Comparison of ENCODE assay signal across 16 mouse cellular contexts in the genomic region with DNA sequence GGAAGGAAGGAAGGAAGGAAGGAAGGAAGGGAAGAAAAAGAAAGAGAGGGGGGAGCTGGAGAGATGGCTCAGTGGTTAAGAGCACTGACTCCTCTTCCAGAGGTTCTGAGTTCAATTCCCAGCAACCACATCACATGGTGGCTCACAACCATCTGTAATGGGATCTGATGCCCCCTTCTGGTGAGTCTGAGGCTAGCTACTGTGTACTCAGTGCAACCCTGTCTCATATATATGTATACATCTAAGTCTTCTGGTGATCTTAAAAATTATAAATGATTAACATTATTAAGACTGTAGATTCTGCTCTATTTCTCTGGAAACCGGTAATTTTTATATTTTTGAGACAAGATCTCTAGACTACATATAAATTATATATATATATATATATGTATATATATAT. TPM values are rescaled to one million over a fixed set of nuclear protein-coding genes. Genes with fewer than 3 reads are reported as not detected.
DNase-seq lines count a peak whose midpoint lies in the region; ATAC-seq and TF ChIP-seq lines count a peak whose summit lies in the region.
"Not testable (repeated sequence)": the region's sequence is repeated elsewhere in the genome, so short reads cannot be mapped to it uniquely, and the experiment has no call there.
"Had no signal": no experiment of that assay in that cellular context is flagged by ENCODE, and none has a peak within 500 bp of the region (broad histone marks: within the 10 kb centered on the region; RNA-seq: fewer than 3 reads in every experiment).

No protein-coding gene starts in this region.

- H3K9ac ChIP-seq in forebrain, postnatal 0 days; intestine, postnatal 0 days (ENCODE audit: low read depth, low read length); liver, embryonic 14.5 days (replicated peaks); midbrain, embryonic 11.5 days (ENCODE audit: low read length): not testable (repeated sequence)

- H3K4me1 ChIP-seq in forebrain, postnatal 0 days (ENCODE audit: insufficient read depth); intestine, postnatal 0 days (replicated peaks; ENCODE audit: control insufficient read depth, insufficient read depth, low read length); midbrain, embryonic 11.5 days (ENCODE audit: control insufficient read depth, insufficient read depth, low read length): not testable (repeated sequence)
- peaks cover 5 to 24% of the 10 kb centered on the region in 2 experiments for H3K4me1 ChIP-seq in liver, embryonic 14.5 days (replicated peaks; ENCODE audit: control insufficient read depth in 2 of 2, insufficient read depth in 2 of 2, low read length in 1 of 2)
- peaks cover 44% of the 10 kb centered on the region for H3K4me1 ChIP-seq in thymus, adult 2 months (replicated peaks; ENCODE audit: control insufficient read depth, insufficient read depth, low read length)

- not testable (repeated sequence) for H3K36me3 ChIP-seq in forebrain, postnatal 0 days (ENCODE audit: insufficient read depth); intestine, postnatal 0 days (ENCODE audit: control insufficient read depth, insufficient read depth); liver, embryonic 14.5 days (replicated peaks; ENCODE audit: control insufficient read depth, insufficient read depth, low read depth); midbrain, embryonic 11.5 days (ENCODE audit: control insufficient read depth, insufficient read depth, low read length); thymus, adult 2 months (ENCODE audit: control insufficient read depth, insufficient read depth, low read length)

- 80% methylated on average over 1 of the region's 1 CpGs for WGBS in forebrain, postnatal 0 days
- 73% methylated on average over 1 of the region's 1 CpGs for WGBS in intestine, postnatal 0 days
- 43% methylated on average over 1 of the region's 1 CpGs for WGBS in liver, embryonic 14.5 days (ENCODE audit: insufficient replicate concordance)
- 76% methylated on average over 1 of the region's 1 CpGs for WGBS in midbrain, embryonic 11.5 days
- 79% methylated on average over 1 of the region's 1 CpGs for WGBS in thymus, adult 2 months

- not testable (repeated sequence) for H3K4me2 ChIP-seq in forebrain, postnatal 0 days (ENCODE audit: low read depth); intestine, postnatal 0 days (replicated peaks; ENCODE audit: low read depth); liver, embryonic 14.5 days (ENCODE audit: low read depth); midbrain, embryonic 11.5 days

- H3K27ac ChIP-seq in forebrain, postnatal 0 days (ENCODE audit: low read depth, low read length); intestine, postnatal 0 days (ENCODE audit: low read depth, low read length); liver, embryonic 14.5 days; midbrain, embryonic 11.5 days (ENCODE audit: low read depth, low read length); thymus, adult 2 months (ENCODE audit: control insufficient read depth, insufficient read depth, low read length): not testable (repeated sequence)

- not testable (repeated sequence) for H3K9me3 ChIP-seq in forebrain, postnatal 0 days (ENCODE audit: low read length); intestine, postnatal 0 days (ENCODE audit: control insufficient read depth); liver, embryonic 14.5 days (ENCODE audit: control insufficient read depth, low read length); midbrain, embryonic 11.5 days (ENCODE audit: control insufficient read depth, low read length)

- TF ChIP-seq CTCF in forebrain, postnatal 0 days (IDR thresholded peaks at IDR 0.05; ENCODE audit: low read depth) = 0 out of 2 replicates have a peak, but pooled peaks have one; percentile 4
- TF ChIP-seq CTCF in intestine, postnatal 0 days (IDR thresholded peaks at IDR 0.05; ENCODE audit: low read depth) = peak; percentile 40; the same call in 1 of the 2 replicates
- TF ChIP-seq CTCF in liver, embryonic 14.5 days (IDR thresholded peaks at IDR 0.05; ENCODE audit: low read depth) = peak; percentile 57
- not testable (repeated sequence) for TF ChIP-seq CTCF in thymus, adult 2 months (IDR thresholded peaks at IDR 0.05; ENCODE audit: borderline replicate concordance, control insufficient read depth, extremely low read depth, insufficient read depth, low read length, poor library complexity)

- TF ChIP-seq POLR2A in thymus, adult 2 months (IDR thresholded peaks at IDR 0.05; ENCODE audit: control insufficient read depth, extremely low read depth, insufficient read depth, low read length, poor library complexity) = not testable (repeated sequence)

- not testable (repeated sequence) for TF ChIP-seq EP300 in liver, embryonic 14.5 days (IDR thresholded peaks at IDR 0.05; ENCODE audit: low read depth)

- not testable (repeated sequence) for H3K27me3 ChIP-seq in forebrain, postnatal 0 days (ENCODE audit: insufficient read depth, low read length); intestine, postnatal 0 days (replicated peaks; ENCODE audit: control insufficient read depth, insufficient read depth, low read length); liver, embryonic 14.5 days (ENCODE audit: control insufficient read depth, insufficient read depth, low read length); midbrain, embryonic 11.5 days (ENCODE audit: control insufficient read depth, insufficient read depth, low read length); thymus, adult 2 months (ENCODE audit: control insufficient read depth, insufficient read depth, low read length)

- not testable (repeated sequence) for ATAC-seq in forebrain, postnatal 0 days; intestine, postnatal 0 days; liver, embryonic 14.5 days (ENCODE audit: insufficient read depth); midbrain, embryonic 11.5 days (ENCODE audit: low FRiP score)

- H3K4me3 ChIP-seq in forebrain, postnatal 0 days (ENCODE audit: low read depth, low read length); intestine, postnatal 0 days (ENCODE audit: low read depth, low read length); liver, embryonic 14.5 days (ENCODE audit: insufficient read depth in 1 of 2, low read depth in 2 of 2, low read length in 2 of 2); midbrain, embryonic 11.5 days (ENCODE audit: low read depth, low read length); thymus, adult 2 months (ENCODE audit: control insufficient read depth, insufficient read depth, low read length): not testable (repeated sequence)

- DNase-seq in CD4-positive, CD25-positive, alpha-beta regulatory T cell, adult 2 months (ENCODE audit: low read depth, low spot score) = peak; percentile 52
- DNase-seq in forebrain, postnatal 0 days; liver, embryonic 14.5 days (ENCODE audit: low read depth in 3 of 3, low spot score in 3 of 3): not testable (repeated sequence)
- peak; percentile 76 for DNase-seq in midbrain, embryonic 11.5 days (ENCODE audit: low spot score, missing footprints)
- peak; percentile 38 for DNase-seq in thymus, adult 2 months

RNA-seq across cellular contexts. Expression of a gene that starts 0.9 kb away (rescaled TPM):
- not detected in 2 replicates for total RNA-seq in forebrain, postnatal 0 days (2014; rRNA removed)
- not detected in 2 replicates for polyA plus RNA-seq in forebrain, postnatal 0 days (2015; fragmentation: Nextera tagmentation; extraction: Ambion mirVana)
- polyA plus RNA-seq in intestine, postnatal 0 days (2015; fragmentation: Nextera tagmentation; extraction: Ambion mirVana) = not detected in 2 replicates
- polyA plus RNA-seq in liver, embryonic 14.5 days (2012; rRNA removed) = 0.11 and 0.16 TPM in 2 replicates
- 0.08 and 0.18 TPM in 2 replicates for polyA plus RNA-seq in liver, embryonic 14.5 days (2014; fragmentation: Nextera tagmentation; extraction: Ambion mirVana)
- polyA plus RNA-seq in midbrain, embryonic 11.5 days (2014; fragmentation: Nextera tagmentation; extraction: Ambion mirVana) = not detected in 2 replicates
- 16.4 and 19.9 TPM in 2 replicates for polyA plus RNA-seq in thymus, adult 2 months (2012; rRNA removed)
- total RNA-seq: heart, postnatal 25 days had no signal
- polyA plus RNA-seq: C2C12; embryonic facial prominence, embryonic 12.5 days; forebrain, embryonic 11.5 days; forebrain, embryonic 15.5 days; frontal cortex, adult 2 months; heart, embryonic 12.5 days; hindbrain, embryonic 10.5 days; hindbrain, embryonic 14.5 days; Patski had no signal

RNA-seq across cellular contexts. Expression of a gene that starts 4.2 kb away (rescaled TPM):
- 15.2 and 34.0 TPM in 2 replicates for total RNA-seq in forebrain, postnatal 0 days (2014; rRNA removed)
- polyA plus RNA-seq in forebrain, postnatal 0 days (2015; fragmentation: Nextera tagmentation; extraction: Ambion mirVana) = 50.4 and 58.0 TPM in 2 replicates
- 27.0 and 28.0 TPM in 2 replicates for polyA plus RNA-seq in intestine, postnatal 0 days (2015; fragmentation: Nextera tagmentation; extraction: Ambion mirVana)
- polyA plus RNA-seq in liver, embryonic 14.5 days (2012; rRNA removed) = 56.8 and 67.9 TPM in 2 replicates
- 93.1 and 111 TPM in 2 replicates for polyA plus RNA-seq in liver, embryonic 14.5 days (2014; fragmentation: Nextera tagmentation; extraction: Ambion mirVana)
- polyA plus RNA-seq in midbrain, embryonic 11.5 days (2014; fragmentation: Nextera tagmentation; extraction: Ambion mirVana) = 77.0 and 87.0 TPM in 2 replicates
- polyA plus RNA-seq in thymus, adult 2 months (2012; rRNA removed) = 56.3 and 66.1 TPM in 2 replicates

RNA-seq across cellular contexts. Expression of a gene that starts 21.1 kb away (rescaled TPM):
- 16.3 and 23.2 TPM in 2 replicates for total RNA-seq in forebrain, postnatal 0 days (2014; rRNA removed)
- 14.7 and 17.9 TPM in 2 replicates for polyA plus RNA-seq in forebrain, postnatal 0 days (2015; fragmentation: Nextera tagmentation; extraction: Ambion mirVana)
- polyA plus RNA-seq in intestine, postnatal 0 days (2015; fragmentation: Nextera tagmentation; extraction: Ambion mirVana) = 20.7 and 26.1 TPM in 2 replicates
- polyA plus RNA-seq in liver, embryonic 14.5 days (2012; rRNA removed) = 5.8 and 6.2 TPM in 2 replicates
- 3.0 and 4.4 TPM in 2 replicates for polyA plus RNA-seq in liver, embryonic 14.5 days (2014; fragmentation: Nextera tagmentation; extraction: Ambion mirVana)
- 13.2 and 14.1 TPM in 2 replicates for polyA plus RNA-seq in midbrain, embryonic 11.5 days (2014; fragmentation: Nextera tagmentation; extraction: Ambion mirVana)
- 29.9 and 44.9 TPM in 2 replicates for polyA plus RNA-seq in thymus, adult 2 months (2012; rRNA removed)

RNA-seq across cellular contexts. Expression of a gene that starts 25.3 kb away (rescaled TPM):
- 28.4 and 29.7 TPM in 2 replicates for total RNA-seq in forebrain, postnatal 0 days (2014; rRNA removed)
- polyA plus RNA-seq in forebrain, postnatal 0 days (2015; fragmentation: Nextera tagmentation; extraction: Ambion mirVana) = 26.4 and 31.0 TPM in 2 replicates
- 19.2 and 20.9 TPM in 2 replicates for polyA plus RNA-seq in intestine, postnatal 0 days (2015; fragmentation: Nextera tagmentation; extraction: Ambion mirVana)
- polyA plus RNA-seq in liver, embryonic 14.5 days (2012; rRNA removed) = 8.1 and 9.9 TPM in 2 replicates
- polyA plus RNA-seq in liver, embryonic 14.5 days (2014; fragmentation: Nextera tagmentation; extraction: Ambion mirVana) = 17.0 and 18.1 TPM in 2 replicates
- 24.8 and 27.2 TPM in 2 replicates for polyA plus RNA-seq in midbrain, embryonic 11.5 days (2014; fragmentation: Nextera tagmentation; extraction: Ambion mirVana)
- polyA plus RNA-seq in thymus, adult 2 months (2012; rRNA removed) = 21.0 and 25.5 TPM in 2 replicates

Comparison
In these comparisons a context has a peak if more than half of its experiments do, and no peak if none do; other contexts are left out.
1. RNA of a gene that starts 0.9 kb away (polyA plus RNA-seq): 16.4 to 19.9 TPM in thymus, adult 2 months; 0.08 to 0.18 TPM in liver, embryonic 14.5 days, not detected in forebrain, postnatal 0 days, not detected in intestine, postnatal 0 days and not detected in midbrain, embryonic 11.5 days; every median in the first group is over 10 times any median in the second.